Mouse (Mus musculus): ENCODE results near the gene Ugt3a2.
A peak's percentile ranks its signal among the peaks of the same experiment; 100 is the strongest.

The Ugt3a2 gene

GRCm38 (mm10) chr15:9335341-9335740 lies at the start of gene Ugt3a2:
Ugt3a2 (plus strand) TSS chr15:9335550.
- DNase-seq, result no peak

- DNase-seq, result no peak
These were observed 45.7 kb upstream of the Ugt3a2 start for GRCm38 (mm10) chr15:9289660-9290059.

- DNase-seq, result no peak
These were observed 29.2 kb upstream of the Ugt3a2 start for GRCm38 (mm10) chr15:9305978-9306692.

- DNase-seq, result no peak
These were observed 754 bp upstream of the Ugt3a2 start for GRCm38 (mm10) chr15:9334596-9334995.

- no peak for DNase-seq
These were observed 1.3 kb downstream of the Ugt3a2 start for GRCm38 (mm10) chr15:9336616-9337015.

- DNase-seq, result no peak
These were observed 1.7 kb downstream of the Ugt3a2 start for GRCm38 (mm10) chr15:9337021-9337420.

GRCm38 (mm10) chr15:9348739-9349138 lies 13.4 kb downstream of the Ugt3a2 start:
- no peak for DNase-seq

GRCm38 (mm10) chr15:9362801-9363200 lies 27.5 kb downstream of the Ugt3a2 start:
- peak; percentile 8 to 19 for DNase-seq

GRCm38 (mm10) chr15:9368774-9369173 lies 33.4 kb downstream of the Ugt3a2 start:
- DNase-seq, result no peak

GRCm38 (mm10) chr15:9376281-9376680 lies 40.9 kb downstream of the Ugt3a2 start:
- DNase-seq, result no peak

- DNase-seq, result no peak
These were observed 74.1 kb downstream of the Ugt3a2 start for GRCm38 (mm10) chr15:9409475-9409874.

Measured in B cell, adult 2 months (primary cell).